Mouse (Mus musculus): Measurements from ENCODE around the gene Zfp768.
"Not testable (repeated sequence)": the region's sequence is repeated elsewhere in the genome, so short reads cannot be mapped to it uniquely, and the experiment has no call there.

Gene Zfp768

DNA sequence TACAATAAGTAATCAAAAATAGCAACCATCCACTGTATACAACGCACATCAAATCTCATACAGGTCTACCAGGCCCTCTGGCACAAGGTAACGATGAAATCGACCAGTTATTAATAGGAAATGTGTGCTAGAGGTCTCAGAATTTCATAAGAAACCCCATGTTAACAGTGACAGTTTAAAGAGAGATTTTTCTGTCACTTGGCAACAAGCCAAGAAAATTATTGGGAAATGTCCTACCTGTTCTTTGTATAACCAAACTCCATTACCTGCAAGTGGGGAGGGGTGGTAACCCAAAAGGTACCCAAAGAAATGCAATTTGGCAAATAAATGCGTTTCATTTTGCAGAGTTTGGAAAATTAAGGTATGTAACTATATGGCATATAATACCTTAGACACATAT is 13.1 kb upstream of the Zfp768 start:
- DNase-seq (ENCODE audit: low spot score in 2 of 2) = no peak

DNA sequence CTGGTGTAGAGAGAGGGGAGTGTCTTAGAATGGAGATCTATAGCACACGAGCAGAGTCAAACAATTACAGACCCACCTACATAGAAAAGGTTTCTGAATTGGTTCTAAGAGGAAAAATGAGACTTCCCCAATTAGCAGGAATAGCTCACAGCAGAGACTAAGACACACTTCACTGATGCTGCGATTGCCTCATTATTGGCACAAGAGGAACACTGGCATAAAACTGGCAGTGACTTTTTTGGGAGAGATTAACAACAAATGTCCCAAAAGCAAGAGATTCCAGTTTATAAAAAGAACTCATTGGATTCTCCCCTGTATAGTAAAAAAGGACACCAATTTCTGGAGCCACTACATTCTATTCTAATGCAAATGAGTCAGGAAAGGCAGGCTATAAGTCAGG is 12.5 kb upstream of the Zfp768 start:
- DNase-seq (ENCODE audit: low spot score in 2 of 2) = no peak

DNA sequence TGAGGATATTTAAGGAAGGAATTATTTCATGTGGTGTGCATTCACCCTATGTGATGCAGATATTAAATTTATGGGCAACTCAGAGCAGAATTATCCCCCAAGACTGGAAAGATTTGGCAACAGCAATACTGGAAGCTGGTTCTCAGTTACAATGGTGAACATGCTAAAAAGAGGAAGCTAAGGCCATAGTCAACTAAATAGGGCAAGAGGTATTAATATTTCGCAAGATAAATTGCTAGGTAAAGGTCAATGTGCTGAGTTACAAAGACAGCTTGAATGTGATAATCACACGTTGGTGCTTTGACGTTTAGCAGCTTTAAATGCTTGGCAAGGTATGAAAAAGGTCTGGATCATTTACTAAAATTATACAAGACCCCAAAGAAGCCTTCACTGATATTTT is 10.4 kb upstream of the Zfp768 start:
- no peak for DNase-seq (ENCODE audit: low spot score in 2 of 2)

DNA sequence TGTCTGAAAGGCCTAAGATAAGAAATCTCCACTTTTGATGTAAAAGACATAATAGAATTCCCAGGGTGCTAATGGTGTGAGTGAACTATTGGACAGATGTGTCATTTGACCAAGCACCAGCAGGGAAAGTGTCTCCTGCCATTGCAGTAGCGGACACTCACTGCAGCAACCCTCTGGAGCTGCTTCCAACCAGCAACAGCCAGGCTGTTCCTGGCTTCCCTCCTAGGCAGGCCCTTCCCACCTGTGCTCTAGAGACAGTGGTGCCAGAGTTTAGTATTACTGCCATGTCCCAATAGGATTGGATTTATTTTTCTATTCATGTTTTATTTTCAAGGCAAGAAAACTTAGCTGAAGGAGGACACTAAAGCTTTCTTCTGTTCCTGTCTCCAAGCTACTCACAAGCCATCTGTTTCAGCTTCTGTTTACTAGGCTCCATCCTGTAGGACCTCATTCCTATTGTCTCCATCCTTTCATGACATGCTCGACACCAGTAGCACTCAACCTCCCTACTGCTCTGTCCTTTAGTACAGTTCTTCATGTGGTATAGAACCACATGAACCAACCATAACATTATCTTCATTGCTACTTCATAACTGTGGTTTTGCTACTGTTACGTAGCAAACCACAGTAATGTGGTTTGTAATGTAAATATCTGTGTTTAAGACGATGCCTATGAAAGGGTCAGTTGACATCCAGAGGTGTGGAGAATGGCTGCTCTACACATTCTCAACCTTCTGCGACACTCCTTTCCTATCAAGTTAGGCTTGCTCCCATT is 6.0 kb upstream of the Zfp768 start:
- no peak for DNase-seq (ENCODE audit: low spot score in 2 of 2)

DNA sequence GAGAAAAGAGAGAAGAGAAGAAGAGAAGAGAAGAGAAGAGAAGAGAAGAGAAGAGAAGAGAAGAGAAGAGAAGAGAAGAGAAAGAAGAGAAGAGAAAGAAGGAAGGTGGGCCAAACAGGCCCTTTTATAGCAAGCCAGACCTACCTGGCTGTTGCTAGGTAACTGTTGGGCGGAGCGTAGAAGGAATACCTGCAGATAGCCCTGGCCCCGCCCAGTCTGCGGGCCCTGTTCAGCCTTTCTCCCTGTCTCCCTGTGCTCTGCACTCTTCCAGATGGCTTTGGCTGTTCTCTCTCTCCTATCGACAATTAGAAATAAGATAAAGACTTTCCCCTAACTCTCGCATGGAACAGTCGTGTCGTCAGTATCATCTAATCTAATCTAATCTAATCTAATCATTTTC is 1.3 kb upstream of the Zfp768 start:
- no peak for DNase-seq (ENCODE audit: low spot score in 2 of 2)

DNA sequence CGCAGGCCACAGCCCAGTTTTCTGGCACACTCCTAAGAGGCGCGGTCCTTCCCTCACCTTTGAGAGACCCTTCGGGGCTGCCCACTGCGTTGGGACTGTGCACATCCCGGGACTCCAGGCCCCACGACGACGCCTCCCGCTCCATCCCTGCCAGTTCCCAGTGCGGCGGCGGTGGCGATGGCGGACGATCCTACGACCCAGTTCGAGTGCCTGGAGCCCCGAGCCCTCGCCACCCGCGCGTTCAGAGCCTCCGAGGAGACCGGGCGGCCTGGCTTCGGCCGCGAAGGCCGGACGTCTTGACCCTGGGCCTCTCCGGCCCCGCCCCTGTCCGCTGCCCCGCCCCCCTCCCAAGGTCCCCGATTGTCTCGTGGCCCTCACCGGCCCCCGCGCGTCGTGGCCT is 297 bp downstream of the Zfp768 start:
- peak; percentile 50 to 57 for DNase-seq (ENCODE audit: low spot score in 2 of 2)

DNA sequence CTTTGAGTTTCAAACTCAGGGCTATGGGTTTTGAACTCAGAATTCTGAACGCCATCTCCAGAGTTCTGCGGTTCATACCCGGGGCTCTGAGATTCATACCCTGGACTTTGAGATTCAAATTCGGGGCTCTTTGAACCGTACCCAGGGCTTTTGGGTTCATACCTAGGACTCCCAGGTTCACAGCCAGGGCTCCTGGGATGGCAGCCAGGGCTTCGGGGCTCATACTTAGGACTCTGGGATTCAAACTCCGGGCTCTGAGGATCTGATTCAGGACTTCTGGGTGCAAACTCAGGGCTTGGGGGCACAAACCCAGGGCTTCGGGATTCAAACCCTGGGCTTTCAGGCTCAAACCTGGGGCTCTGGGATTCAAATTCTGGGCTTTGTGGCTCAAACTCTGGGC is 1.0 kb downstream of the Zfp768 start:
- DNase-seq (ENCODE audit: low spot score in 2 of 2) = no peak

DNA sequence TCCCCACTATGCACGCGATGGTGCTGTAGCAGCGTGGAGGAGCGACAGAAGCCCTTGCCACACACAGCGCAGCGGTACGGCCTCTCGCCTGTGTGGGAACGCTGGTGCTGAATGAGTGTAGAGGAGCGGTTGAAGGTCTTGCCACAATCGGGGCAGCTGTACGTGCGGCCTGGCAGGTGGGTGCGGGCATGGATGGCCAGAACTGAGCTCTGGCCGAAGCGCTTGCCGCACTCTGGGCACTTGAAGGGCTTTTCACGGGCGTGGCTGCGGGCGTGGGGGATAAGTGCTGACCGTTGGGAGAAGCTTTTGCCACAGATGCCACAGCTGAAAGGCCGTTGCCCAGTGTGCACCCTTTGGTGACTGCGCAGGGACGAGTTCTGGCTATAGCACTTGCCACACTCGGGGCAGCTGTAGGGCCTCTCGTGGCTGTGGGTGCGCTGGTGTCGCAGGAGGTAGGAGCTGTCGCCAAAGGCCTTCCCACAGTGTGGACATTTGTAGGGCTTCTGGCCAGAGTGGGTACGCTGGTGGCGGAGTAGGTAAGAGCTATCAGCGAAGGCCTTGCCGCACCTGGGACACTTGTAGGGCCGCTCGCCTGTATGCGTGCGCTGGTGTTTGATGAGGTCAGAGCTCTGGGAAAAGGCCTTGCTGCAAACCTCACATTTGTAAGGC is 1.9 kb downstream of the Zfp768 start:
- peak in 1 of 2 experiments; percentile 33 for DNase-seq (ENCODE audit: low spot score in 2 of 2)

DNA sequence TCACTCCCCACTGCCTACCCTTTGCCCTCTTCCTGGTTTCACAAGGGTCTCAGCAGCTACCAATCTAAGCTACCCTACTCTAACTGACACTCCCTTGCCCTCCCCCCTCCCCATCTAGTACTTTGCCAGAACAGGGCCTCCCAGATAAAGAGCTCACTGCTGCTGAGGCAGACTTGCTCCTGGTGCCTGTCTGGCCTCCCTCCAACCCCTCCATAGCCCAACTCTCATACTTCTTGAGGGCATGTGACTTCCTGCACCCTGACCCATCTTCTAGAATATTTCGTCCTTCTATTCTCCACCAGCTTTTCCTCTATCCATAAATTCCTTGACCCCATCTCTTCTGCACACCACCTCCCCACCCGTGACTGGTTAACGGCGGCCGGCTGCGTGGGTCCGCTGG is 2.5 kb downstream of the Zfp768 start:
- DNase-seq (ENCODE audit: low spot score in 2 of 2) = no peak

DNA sequence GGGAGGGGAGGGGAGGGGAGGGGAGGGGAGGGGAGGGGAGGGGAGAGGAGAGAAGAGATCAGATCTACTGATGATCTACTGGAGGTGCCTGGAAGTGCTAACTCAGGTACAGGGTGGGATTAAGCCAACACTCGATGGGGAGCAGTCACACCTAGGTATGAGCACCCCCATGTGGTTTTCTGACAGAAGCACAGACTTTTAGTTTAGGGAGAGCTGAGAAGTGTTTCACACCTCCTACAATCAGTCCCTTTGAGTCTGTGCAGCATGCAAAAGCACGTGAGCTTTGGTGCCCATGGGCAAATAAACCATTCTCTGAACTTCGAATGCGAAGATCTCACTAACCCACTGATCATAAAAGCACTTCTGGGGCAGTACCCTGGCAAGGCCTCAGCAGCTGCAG is 3.1 kb downstream of the Zfp768 start:
- no peak for DNase-seq (ENCODE audit: low spot score in 2 of 2)

DNA sequence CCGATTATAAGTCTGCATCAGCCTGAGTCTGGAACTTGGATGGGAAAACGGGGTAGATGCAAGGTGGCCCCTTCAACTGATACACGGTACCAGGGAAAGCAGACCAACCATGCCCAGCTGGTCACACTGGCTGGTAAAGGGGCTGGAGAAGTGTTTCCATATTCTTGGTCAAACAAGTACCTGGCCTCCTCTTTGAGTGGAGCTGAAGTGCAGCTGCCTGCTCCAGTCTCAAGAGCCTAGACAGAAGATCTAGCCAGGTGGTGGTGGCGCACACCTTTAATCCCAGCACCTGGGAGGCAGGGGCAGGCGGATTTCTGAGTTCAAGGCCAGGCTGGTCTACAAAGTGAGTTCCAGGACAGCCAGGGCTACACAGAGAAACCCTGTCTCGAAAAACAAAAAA is 3.5 kb downstream of the Zfp768 start:
- not testable (repeated sequence) for DNase-seq (ENCODE audit: low spot score in 2 of 2)

DNA sequence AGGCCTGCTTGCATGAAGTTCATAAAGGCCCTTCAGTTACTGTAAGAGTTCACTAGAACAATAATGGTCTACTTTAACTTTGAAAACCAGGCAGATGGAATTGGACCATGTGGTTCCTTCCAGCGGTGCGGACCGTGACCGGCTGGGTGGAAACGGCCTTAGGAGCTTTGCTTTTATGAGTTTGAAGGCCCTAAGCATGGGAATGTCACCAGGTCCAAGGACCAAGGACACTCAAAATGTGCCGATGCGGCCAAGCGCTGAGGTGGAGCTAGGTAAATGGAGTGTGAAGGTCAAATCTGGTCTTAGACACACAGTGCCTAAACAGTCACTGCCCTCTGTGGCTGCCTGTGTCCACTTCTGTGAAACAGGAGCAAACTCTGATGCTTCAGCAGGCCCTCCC is 4.0 kb downstream of the Zfp768 start:
- no peak for DNase-seq (ENCODE audit: low spot score in 2 of 2)

DNA sequence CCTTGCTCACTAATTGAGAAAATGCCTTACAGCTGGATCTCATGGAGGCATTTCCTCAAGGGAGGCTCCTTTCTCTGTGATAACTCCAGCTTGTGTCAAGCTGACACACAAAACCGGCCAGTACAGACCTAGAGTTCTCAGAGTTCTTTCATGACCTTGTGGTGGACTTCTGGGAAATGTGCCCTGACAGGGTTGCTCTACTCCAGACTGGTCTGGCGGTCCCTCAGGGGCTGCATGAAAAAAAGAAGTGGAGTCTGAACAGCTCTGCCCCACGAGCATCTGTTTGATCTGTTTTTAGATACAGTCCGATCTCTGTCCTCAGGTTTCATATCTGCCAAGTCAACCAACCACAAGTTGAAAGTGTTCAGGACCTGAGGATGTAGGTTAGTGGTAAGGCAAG is 7.8 kb downstream of the Zfp768 start:
- DNase-seq (ENCODE audit: low spot score in 2 of 2) = no peak

DNA sequence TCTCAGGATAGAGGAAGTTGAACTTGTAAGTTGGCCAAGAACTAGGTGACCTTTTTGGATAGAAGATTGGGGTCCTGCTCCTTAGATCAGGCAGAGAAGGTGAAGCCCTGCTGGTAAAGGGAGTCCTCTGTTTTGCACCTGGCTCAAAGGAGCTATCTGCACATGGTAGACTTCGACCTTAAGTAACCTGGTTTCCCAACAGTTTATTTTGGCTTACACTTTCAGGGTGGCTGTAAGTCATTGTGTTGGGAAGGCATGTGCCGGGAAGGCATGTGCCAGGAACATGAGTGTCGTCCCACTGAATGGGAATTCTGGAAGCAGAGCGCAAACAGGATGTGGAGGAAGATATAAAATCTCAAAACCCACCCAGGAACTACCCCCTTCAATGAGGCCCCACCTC is 9.8 kb downstream of the Zfp768 start:
- DNase-seq (ENCODE audit: low spot score in 2 of 2) = no peak

DNA sequence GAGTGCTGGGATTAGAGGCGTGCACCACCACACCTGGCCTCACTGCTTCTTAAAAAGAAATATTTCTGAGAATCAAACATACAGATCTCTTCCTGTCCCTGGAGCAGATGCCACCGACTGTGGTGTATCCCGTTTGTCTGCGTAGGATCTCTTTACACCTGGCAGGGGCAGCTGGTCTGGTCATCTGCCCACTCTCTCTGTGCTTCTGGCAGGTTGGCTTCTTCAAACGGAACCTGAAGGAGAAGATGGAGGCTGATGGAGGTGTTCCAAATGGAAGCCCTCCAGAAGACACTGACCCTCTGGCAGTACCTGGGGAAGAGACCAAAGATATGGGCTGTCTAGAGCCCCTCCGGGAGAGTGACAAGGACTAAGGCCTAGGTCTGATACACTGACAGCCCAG is 12.1 kb downstream of the Zfp768 start:
- DNase-seq (ENCODE audit: low spot score in 2 of 2) = no peak

DNA sequence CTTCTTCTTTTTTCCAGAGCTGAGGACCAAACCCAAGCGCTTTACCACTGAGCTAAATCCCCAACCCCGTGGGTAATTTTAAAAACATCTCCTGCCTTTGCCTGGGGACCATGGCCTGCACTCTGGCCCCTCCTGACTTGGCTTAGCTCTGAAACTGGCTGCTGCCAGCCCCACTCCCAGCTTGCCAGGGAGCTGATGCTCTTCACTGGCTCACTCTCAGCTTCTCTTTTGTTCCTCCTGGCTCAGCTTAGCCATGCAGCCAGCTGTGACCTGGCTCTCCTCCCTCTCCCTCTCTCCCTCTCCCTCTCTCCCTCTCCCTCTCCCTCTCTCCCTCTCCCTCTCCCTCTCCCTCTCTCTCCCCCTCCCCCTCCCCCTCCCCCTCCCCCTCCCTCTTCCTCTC is 18.7 kb downstream of the Zfp768 start:
- DNase-seq (ENCODE audit: low spot score in 2 of 2) = peak; percentile 78 to 81

DNA sequence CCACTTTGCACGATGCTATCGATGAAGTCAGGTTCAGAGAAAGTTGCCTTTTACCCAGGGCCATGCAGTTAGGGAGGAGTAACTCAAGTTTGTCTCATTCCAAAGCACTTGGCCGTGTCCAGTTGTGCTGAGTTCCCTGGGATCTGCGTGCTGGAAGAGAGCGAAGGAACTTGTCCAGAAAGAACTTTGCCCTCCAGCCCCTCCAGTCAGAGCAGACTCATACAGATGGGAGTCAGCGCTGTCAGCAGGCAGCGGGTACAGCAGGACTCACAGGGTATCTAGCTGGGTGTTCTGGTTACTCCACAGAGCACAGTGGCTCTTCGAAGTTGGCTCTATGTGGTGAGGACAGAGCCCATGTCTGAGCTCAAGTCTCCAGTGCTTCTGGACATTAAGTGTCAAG is 19.8 kb downstream of the Zfp768 start:
- DNase-seq (ENCODE audit: low spot score in 2 of 2) = no peak

DNA sequence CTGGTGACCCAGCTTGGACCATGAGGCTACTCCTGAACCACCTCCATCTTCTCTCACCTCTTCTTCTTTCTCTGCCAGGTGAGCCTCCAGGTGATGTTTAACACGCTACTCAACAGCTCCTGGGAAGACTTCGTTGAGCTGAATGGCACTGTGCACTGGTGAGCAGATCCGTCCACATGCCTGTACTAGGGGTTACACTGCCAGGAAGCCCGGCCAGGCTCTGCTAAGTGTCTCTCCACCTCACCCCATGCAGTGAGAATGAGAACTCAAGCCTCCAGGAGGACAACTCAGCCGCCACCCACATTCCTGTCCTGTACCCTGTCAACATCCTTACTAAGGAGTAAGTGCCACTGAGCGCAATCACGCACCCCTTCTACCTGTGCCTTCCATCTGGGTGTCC is 20.4 kb downstream of the Zfp768 start:
- DNase-seq (ENCODE audit: low spot score in 2 of 2) = no peak

DNA sequence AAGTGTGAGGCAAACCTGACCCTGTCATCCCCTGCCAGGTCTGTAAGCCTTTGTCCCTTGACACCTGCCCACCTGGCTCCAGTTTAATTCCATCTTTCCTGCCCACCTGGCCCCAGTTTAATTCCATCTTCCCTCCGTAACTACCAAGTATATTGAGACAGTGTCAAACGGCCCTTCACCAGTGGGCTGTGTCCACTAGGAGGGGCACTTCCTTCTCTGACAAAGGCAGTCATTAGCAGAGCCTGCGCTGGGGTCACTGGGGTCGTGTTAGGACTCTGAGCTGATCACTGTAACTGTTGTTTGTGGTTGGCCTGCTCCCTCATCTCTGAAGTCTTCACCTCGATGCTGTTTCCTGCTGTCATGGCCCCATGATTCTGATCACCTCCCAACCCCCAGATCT is 23.3 kb downstream of the Zfp768 start:
- no peak for DNase-seq (ENCODE audit: low spot score in 2 of 2)

DNA sequence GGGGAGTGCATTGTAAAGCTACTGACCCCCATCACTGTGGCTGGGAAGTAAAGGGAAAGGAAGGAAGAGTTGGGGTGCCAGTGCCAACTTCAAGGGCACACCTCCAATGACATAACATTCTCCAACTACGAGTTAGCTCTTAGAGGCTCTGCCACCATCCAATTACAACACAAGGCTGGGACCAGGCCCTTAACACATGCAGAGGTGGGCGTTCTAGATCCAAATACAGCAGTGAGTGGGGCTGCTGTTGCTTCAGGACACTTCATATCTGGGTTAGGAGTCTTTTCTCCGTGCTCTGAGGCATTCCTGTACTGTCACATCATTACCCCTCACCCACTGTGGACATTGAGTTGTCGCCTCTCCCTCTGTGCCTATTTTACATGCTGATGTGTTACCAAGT is 24.3 kb downstream of the Zfp768 start:
- DNase-seq (ENCODE audit: low spot score in 2 of 2) = no peak

DNA sequence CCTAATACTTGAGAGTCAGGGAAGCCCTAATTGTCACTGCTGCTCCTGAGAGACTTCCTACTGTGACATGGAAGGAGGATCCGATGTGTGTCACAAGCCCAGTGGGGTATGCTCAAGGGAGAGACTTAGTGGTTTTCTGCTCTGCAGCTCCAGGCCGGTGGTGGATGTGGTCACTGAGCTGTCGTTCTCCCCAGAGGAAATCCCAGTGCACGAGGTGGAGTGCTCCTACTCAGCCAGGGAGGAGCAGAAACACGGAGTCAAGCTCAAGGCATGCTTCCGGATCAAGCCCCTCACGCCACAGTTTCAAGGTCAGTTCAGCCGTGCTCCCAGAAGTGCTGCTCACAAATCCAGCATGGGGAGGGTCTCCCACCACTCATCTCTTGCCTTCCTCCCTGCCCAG is 31.5 kb downstream of the Zfp768 start:
- DNase-seq (ENCODE audit: low spot score in 2 of 2) = no peak

DNA sequence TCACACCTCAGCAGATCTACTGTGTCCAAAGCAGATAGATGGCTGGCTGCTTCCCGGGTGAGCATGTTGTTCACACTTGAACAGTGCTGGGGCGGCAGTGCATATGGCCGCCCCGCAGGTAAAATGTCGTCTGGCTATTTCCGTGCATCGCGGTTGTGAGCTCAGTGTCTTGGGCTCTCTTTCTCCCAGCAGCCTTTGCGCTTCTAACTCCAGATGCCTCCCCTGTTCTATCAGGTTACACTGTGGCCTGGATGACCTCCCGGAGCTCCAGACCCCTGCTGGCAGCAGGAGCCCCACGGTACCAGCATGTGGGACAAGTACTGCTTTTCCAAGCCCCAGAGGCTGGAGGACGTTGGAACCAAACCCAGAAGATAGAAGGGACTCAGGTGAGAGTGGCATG is 35.4 kb downstream of the Zfp768 start:
- no peak for DNase-seq (ENCODE audit: low spot score in 2 of 2)

DNA sequence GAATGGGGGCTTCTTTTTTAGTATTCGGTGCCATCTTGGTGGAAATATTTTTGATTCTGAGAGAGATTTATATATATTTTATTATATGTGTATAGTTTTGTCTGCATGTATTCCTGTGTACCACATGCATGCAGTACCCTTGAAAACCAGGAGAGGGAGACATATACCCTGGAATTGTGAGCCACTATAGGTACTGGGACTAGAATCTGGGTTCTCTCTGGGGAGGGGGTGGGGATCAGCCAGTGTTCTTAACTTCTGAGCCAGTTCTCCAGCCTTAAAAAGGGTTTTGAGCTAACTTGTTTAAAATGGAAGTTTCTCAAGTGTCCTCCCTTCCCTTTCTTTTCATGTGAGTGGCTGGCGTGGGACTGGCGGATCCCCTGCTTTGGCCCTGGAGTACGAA is 36.5 kb downstream of the Zfp768 start:
- DNase-seq (ENCODE audit: low spot score in 2 of 2) = peak; percentile 73 to 78

DNA sequence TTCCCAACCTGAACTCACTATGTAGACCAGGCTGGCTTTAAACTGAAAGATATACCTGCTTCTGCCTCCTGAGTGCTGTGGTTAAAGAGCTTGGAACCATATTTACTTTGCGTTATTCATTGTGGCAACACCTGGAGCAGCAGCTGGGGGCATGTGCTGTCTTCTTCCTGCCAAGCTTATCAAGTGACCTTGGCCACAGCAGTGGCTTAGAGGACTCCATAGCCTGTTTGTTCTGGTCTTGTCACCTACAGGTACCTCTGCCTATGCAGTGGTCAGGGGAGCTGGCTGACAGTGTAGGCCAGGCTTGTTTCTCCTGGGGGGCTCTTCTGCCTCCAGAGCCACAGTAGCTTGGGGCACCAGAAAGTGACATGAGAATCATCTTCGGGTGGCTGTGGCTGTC is 37.0 kb downstream of the Zfp768 start:
- DNase-seq (ENCODE audit: low spot score in 2 of 2) = no peak

Measured in right cerebral cortex, postnatal 10 days (tissue).